Mouse (Mus musculus) liver, embryonic 14.5 days (tissue): ENCODE results near the gene Btbd1. TPM values are rescaled to one million over a fixed set of nuclear protein-coding genes. Genes with fewer than 3 reads are reported as not detected.

Experiments used
- ATAC-seq: fragments of 200-750 bp; cut with Nextera tagmentation; 2 replicates; pipeline ENCODE4 v1.8.0; 2017; ENCODE audit warnings: moderate number of reproducible peaks, mild to moderate bottlenecking, moderate library complexity; ENCODE audit not compliant: insufficient read depth
- DNase-seq, 3 experiments: peaks; one replicate each; pipeline ENCODE4 v3.0.0-alpha.2; 2012 to 2013; ENCODE audit warnings: low read depth in 3 of 3, low spot score in 3 of 3
- H3K27ac ChIP-seq: fragments of 300-500 bp; sonication (generic); 2 replicates; pipeline ENCODE4 v1.5.1; 2014; ENCODE audit warnings: moderate library complexity, mild to moderate bottlenecking, control low read depth, inconsistent platforms
- H3K27me3 ChIP-seq: fragments of 300-500 bp; sonication (generic); 2 replicates; pipeline ENCODE4 v1.6.1; 2014; ENCODE audit warnings: mild to moderate bottlenecking, low read length, moderate library complexity; ENCODE audit not compliant: control insufficient read depth, insufficient read depth
- H3K36me3 ChIP-seq: fragments of 300-500 bp; sonication (generic); replicated peaks from 2 replicates; pipeline ENCODE4 v1.6.1; 2014; ENCODE audit warnings: low read depth; ENCODE audit not compliant: control insufficient read depth, insufficient read depth
- H3K4me1 ChIP-seq, 2 experiments: fragments of 200-500 bp in 1 of 2; fragments of 300-500 bp in 1 of 2; sonication (generic) in 1 of 2; replicated peaks; 2 replicates each; pipeline ENCODE4 v1.6.1; 2012 to 2014; ENCODE audit warnings: antibody characterized with exemption in 1 of 2, inconsistent platforms in 1 of 2, low read length in 1 of 2; ENCODE audit not compliant: control insufficient read depth in 2 of 2, insufficient read depth in 2 of 2
- H3K4me2 ChIP-seq: fragments of 300-500 bp; sonication (generic); 2 replicates; pipeline ENCODE4 v1.6.1; 2014; ENCODE audit warnings: low read depth, mild to moderate bottlenecking, control low read depth, moderate library complexity
- H3K4me3 ChIP-seq, 2 experiments: fragments of 200-500 bp in 1 of 2; fragments of 300-500 bp in 1 of 2; sonication (generic) in 1 of 2; 2 replicates each; pipeline ENCODE4 v1.5.1; 2012 to 2014; ENCODE audit warnings: low read depth in 2 of 2, low read length in 2 of 2, mild to moderate bottlenecking in 2 of 2, control low read depth in 1 of 2, inconsistent platforms in 1 of 2, moderate library complexity in 1 of 2; ENCODE audit not compliant: insufficient read depth in 1 of 2
- H3K9ac ChIP-seq: fragments of 300-500 bp; sonication (generic); replicated peaks from 2 replicates; pipeline ENCODE4 v1.6.1; 2014; ENCODE audit warnings: mild to moderate bottlenecking, control low read depth, moderate library complexity
- H3K9me3 ChIP-seq: fragments of 300-500 bp; sonication (generic); 2 replicates; pipeline ENCODE4 v1.6.1; 2016; ENCODE audit warnings: low read length, mixed read lengths; ENCODE audit not compliant: control insufficient read depth
- CTCF ChIP-seq: IDR thresholded peaks from 2 replicates; pipeline ENCODE4 v1.5.1; 2016; ENCODE audit warnings: antibody characterized with exemption, low read depth, control low read depth
- EP300 ChIP-seq: IDR thresholded peaks from 2 replicates; pipeline ENCODE4 v1.6.1; 2016; ENCODE audit warnings: antibody characterized with exemption, low read depth
- WGBS: fragments of 180-500 bp; shearing (Covaris S2); extraction: QIAGEN DNeasy Blood & Tissue Kit; methylation state at CpG from one replicate; pipeline ENCODE4 v1.1.7; 2014; ENCODE audit not compliant: insufficient replicate concordance; 5-methylcytosine and 5-hydroxymethylcytosine counted together
- polyA plus RNA-seq, 2 experiments: library from polyadenylated mRNA; depleted of rRNA in 1 of 2; stranded (reverse) in 1 of 2; unstranded in 1 of 2; fragments of >200 nt; fragmentation: Nextera tagmentation in 1 of 2; extraction: Ambion mirVana in 1 of 2; gene quantifications; 2 replicates each; pipeline versions ENCODE4 v1.2.1 to v1.2.3; 2012 to 2014

Gene Btbd1
- polyA plus RNA-seq, 2 experiments = 15.3 to 29.1 TPM

DNA sequence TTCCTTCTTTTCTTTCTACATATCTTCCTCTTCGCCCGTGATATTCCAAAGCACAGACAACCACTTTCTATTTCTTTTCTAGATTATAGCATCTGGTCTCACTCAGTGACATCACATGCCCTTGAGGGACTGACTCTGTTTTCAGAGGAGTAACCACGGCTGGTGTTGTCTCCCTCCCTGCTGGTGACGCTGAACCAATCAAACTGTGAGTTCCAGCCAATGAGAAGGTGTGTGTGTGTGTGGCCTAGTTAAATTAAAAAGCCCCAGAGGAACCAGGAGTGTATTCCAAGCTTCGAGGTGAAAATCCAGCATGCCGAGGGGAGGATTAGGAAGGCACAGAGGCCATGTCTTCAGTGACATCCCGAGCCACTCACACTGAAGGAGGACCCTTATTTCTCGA is 17.8 kb upstream of the Btbd1 start:
- Histone ChIP-seq H3K36me3 (no peaks in the 10 kb centered on the region), H3K4me1 (peaks cover 0 to 10% of the 10 kb centered on the region in 2 experiments; a peak in 1 of 4 replicates), H3K9ac (no peak overlapping the region), H3K4me2 (no peak overlapping the region), H3K27ac (no peak overlapping the region), H3K27me3 (no peaks in the 10 kb centered on the region; the same call in none of the 2 replicates), H3K9me3 (no peaks in the 10 kb centered on the region), H3K4me3 (no peak overlapping the region)
- no peak for ATAC-seq
- 43% methylated on average over 8 of the region's 8 CpGs for WGBS
- TF ChIP-seq EP300 = no peak
- no peak for DNase-seq

DNA sequence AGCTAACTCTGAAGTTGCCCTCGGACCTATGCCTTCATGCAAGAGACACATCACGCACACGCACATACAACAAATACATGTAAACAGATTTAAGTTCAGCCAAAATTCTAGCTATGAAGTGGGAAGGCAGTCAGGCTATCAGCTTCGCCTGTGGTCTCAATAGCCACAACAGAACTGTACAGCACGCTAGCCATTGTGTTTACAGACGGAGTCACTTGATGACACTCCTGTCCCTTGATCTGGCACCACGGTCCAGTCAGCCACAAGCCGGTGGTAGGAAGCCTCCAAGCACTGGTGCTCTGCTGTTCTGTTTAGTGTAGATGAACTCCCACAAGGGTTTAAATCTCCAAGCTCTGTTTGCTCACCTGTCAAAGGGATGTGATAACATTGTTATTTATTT is 16.8 kb upstream of the Btbd1 start:
- Histone ChIP-seq H3K9me3 (no peaks in the 10 kb centered on the region), H3K9ac (no peak overlapping the region), H3K4me2 (no peak overlapping the region), H3K27ac (no peak overlapping the region), H3K36me3 (no peaks in the 10 kb centered on the region), H3K4me1 (peaks cover 0 to 6% of the 10 kb centered on the region in 2 experiments; a peak in 1 of 4 replicates), H3K27me3 (no peaks in the 10 kb centered on the region; the same call in none of the 2 replicates), H3K4me3 (no peak overlapping the region)
- no peak for DNase-seq
- WGBS = 68% methylated on average over 8 of the region's 8 CpGs
- TF ChIP-seq CTCF (no peak), EP300 (no peak)
- ATAC-seq = no peak

DNA sequence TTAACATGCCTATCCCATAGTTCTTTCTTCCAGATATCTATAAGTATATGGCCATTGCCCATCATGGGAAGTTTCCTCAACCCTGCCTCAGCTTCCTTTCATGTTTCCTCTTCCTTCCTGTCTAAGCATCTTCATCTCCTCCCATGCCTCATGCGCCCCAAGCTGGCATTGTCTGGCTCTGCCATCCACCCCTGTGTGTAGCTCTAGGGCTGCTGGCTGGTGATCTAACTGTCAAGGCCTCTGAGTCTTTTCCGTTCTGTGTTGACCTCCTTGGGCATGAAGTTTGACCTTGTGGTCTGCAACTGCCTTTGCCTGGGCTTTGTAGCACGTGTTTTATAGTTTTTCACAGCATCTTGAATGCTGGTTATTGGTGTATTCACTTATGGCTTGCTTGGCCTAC is 16.1 kb upstream of the Btbd1 start:
- no peak overlapping the region for H3K27ac ChIP-seq
- ATAC-seq = no peak
- H3K4me3 ChIP-seq = no peak overlapping the region
- H3K9ac ChIP-seq = no peak overlapping the region
- H3K36me3 ChIP-seq = no peaks in the 10 kb centered on the region
- DNase-seq = no peak
- no peak overlapping the region for H3K4me2 ChIP-seq
- no peak for TF ChIP-seq CTCF
- TF ChIP-seq EP300 = no peak
- WGBS = 53% methylated on average over 3 of the region's 3 CpGs
- no peaks in the 10 kb centered on the region; the same call in none of the 2 replicates for H3K27me3 ChIP-seq
- peaks cover 0 to 6% of the 10 kb centered on the region in 2 experiments; a peak in 1 of 4 replicates for H3K4me1 ChIP-seq
- no peaks in the 10 kb centered on the region for H3K9me3 ChIP-seq

DNA sequence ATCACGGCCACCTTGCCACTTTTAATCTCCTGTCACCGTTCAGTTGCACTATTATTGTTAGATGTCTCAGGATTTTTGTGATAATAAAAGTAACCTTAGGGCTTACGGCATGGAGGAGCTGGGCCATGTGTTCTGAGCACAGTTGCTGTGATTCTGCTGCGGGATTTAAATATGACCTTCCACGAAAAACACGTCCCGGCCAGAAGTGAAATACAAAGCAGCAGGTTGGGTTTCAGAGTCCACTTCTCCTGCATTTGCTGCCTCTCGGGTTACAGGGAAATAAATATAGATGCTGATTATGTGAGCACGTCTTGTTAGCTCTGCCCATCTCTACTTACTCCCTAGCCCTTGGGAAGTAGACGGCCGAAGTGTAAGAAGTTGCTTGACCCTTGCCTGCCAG is 15.6 kb upstream of the Btbd1 start:
- WGBS = 71% methylated on average over 11 of the region's 11 CpGs
- Histone ChIP-seq H3K4me3 (no peak overlapping the region), H3K36me3 (no peaks in the 10 kb centered on the region), H3K27me3 (no peaks in the 10 kb centered on the region; the same call in none of the 2 replicates), H3K9me3 (no peaks in the 10 kb centered on the region), H3K4me2 (no peak overlapping the region), H3K9ac (no peak overlapping the region), H3K27ac (no peak overlapping the region), H3K4me1 (peaks cover 0 to 6% of the 10 kb centered on the region in 2 experiments; a peak in 1 of 4 replicates)
- no peak for ATAC-seq
- TF ChIP-seq EP300 = no peak
- TF ChIP-seq CTCF = no peak
- DNase-seq = no peak

DNA sequence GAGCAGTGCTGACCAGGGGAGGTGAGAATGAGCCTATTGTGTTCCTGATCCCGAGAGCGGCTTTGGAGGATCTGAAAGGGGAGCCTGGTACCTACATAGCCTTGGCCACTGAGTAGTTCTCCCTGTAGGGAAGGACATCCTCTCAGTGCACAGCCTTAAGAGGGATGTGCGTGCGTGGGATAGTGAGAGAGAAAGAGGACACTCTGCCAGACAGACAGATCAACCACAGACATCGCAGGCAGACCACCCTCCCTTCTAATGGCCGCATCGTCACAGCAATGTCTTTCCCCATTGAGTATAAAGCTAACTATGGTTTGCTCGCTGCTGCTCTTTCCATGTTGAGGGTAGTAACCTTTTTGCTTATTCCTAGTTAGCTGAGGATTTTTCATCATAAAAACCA is 14.7 kb upstream of the Btbd1 start:
- TF ChIP-seq CTCF (no peak), EP300 (no peak)
- H3K4me1 ChIP-seq = peaks cover 0 to 5% of the 10 kb centered on the region in 2 experiments; a peak in 1 of 4 replicates
- no peaks in the 10 kb centered on the region for H3K36me3 ChIP-seq
- DNase-seq (no peak), ATAC-seq (no peak)
- H3K9me3 ChIP-seq = no peaks in the 10 kb centered on the region
- no peak overlapping the region for H3K4me2 ChIP-seq
- H3K27ac ChIP-seq = no peak overlapping the region
- 75% methylated on average over 8 of the region's 8 CpGs for WGBS
- H3K4me3 ChIP-seq = no peak overlapping the region
- H3K27me3 ChIP-seq = no peaks in the 10 kb centered on the region
- no peak overlapping the region for H3K9ac ChIP-seq
